Mouse (Mus musculus) hindbrain, embryonic 15.5 days (tissue): ENCODE results near the gene Nsl1. TPM values are rescaled to one million over a fixed set of nuclear protein-coding genes. Genes with fewer than 3 reads are reported as not detected.

ENCODE experiments used
- ATAC-seq: fragments of 200-750 bp; cut with Nextera tagmentation; 2 replicates; pipeline ENCODE4 v1.8.0; 2017; ENCODE audit warnings: low read depth, moderate number of reproducible peaks, moderate TSS enrichment; ENCODE audit not compliant: low FRiP score
- H3K27ac ChIP-seq: fragments of 300-500 bp; sonication (generic); replicated peaks from 2 replicates; pipeline ENCODE4 v1.5.1; 2015; ENCODE audit warnings: mild to moderate bottlenecking, inconsistent platforms
- H3K27me3 ChIP-seq: fragments of 300-500 bp; sonication (generic); 2 replicates; pipeline ENCODE4 v1.6.1; 2015; ENCODE audit warnings: control low read depth, inconsistent platforms
- H3K36me3 ChIP-seq: fragments of 300-500 bp; sonication (generic); 2 replicates; pipeline ENCODE4 v1.6.1; 2015; ENCODE audit warnings: control low read depth, inconsistent platforms
- H3K4me1 ChIP-seq: fragments of 300-500 bp; sonication (generic); replicated peaks from 2 replicates; pipeline ENCODE4 v1.6.1; 2015; ENCODE audit warnings: control low read depth, inconsistent platforms
- H3K4me2 ChIP-seq: fragments of 300-500 bp; sonication (generic); 2 replicates; pipeline ENCODE4 v1.6.1; 2015; ENCODE audit warnings: moderate library complexity, mild to moderate bottlenecking, inconsistent platforms
- H3K4me3 ChIP-seq: fragments of 300-500 bp; sonication (generic); 2 replicates; pipeline ENCODE4 v1.5.1; 2015; ENCODE audit warnings: mild to moderate bottlenecking, inconsistent platforms
- H3K9ac ChIP-seq: fragments of 300-500 bp; sonication (generic); 2 replicates; pipeline ENCODE4 v1.6.1; 2015; ENCODE audit warnings: inconsistent platforms
- H3K9me3 ChIP-seq: fragments of 300-500 bp; sonication (generic); 2 replicates; pipeline ENCODE4 v1.6.1; 2016; ENCODE audit warnings: control low read depth, inconsistent platforms
- WGBS: fragments of 180-500 bp; shearing (Covaris S2); methylation state at CpG from one replicate; pipeline ENCODE4 v1.1.7; 2015; 5-methylcytosine and 5-hydroxymethylcytosine counted together
- polyA plus RNA-seq: library from polyadenylated mRNA; unstranded; fragments of >200 nt; fragmentation: Nextera tagmentation; extraction: Ambion mirVana; gene quantifications from 2 replicates; pipeline ENCODE4 v1.2.1, GENCODE M21; 2015

Gene Nsl1
- polyA plus RNA-seq, 1 experiment from 2014 or later, result 4.9 TPM

DNA sequence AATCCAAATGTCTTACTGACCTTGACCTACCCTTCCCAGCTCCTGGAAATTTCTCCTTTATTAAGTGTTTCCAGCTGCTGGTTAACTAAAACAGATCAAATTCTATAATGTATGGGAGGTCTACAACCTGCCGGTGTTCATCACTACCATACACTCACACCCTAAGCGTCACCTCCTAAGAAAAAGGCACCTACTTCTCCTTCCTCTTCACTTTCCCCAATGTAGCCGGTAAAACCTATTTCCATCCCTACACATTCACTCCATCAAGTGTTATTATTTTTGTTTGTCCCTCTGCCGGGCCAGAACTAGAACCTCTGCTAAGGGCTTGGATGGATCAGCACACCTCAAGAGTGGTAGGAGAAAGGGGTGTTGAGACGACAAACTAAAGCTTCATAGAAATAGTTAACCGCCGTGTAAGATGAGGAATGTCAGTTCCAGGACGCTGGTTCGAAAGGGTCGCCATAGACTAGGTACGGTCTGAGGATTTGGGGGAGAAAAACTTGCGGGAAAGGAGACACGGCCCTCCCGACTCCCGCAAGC, 501 bp upstream of the Nsl1 start:
- peak overlapping the region; percentile 84 for H3K27ac ChIP-seq

GRCm38 (mm10) chr1:191063700-191064099, 888 bp downstream of the Nsl1 start:
- peak overlapping the region; percentile 89 for H3K4me2 ChIP-seq
- peaks cover 18% of the 10 kb centered on the region for H3K4me1 ChIP-seq
- no peak for ATAC-seq
- H3K4me3 ChIP-seq, result peak overlapping the region; percentile 88
- no peaks in the 10 kb centered on the region for H3K27me3 ChIP-seq
- no peak overlapping the region for H3K27ac ChIP-seq
- WGBS, result 70% methylated on average over 9 of the region's 9 CpGs
- no peaks in the 10 kb centered on the region for H3K36me3 ChIP-seq
- H3K9me3 ChIP-seq, result no peaks in the 10 kb centered on the region
- H3K9ac ChIP-seq, result no peak overlapping the region

More for the DNA sequence above, 501 bp upstream of the Nsl1 start:
- Histone ChIP-seq H3K4me3 (peak overlapping the region; percentile 88), H3K36me3 (no peaks in the 10 kb centered on the region), H3K4me2 (peak overlapping the region; percentile 89), H3K4me1 (peaks cover 18% of the 10 kb centered on the region), H3K9ac (peak overlapping the region; percentile 86), H3K9me3 (no peaks in the 10 kb centered on the region), H3K27me3 (no peaks in the 10 kb centered on the region)
- 5% methylated on average over 15 of the region's 15 CpGs for WGBS
- no peak; the same call in 1 of the 2 replicates for ATAC-seq

DNA sequence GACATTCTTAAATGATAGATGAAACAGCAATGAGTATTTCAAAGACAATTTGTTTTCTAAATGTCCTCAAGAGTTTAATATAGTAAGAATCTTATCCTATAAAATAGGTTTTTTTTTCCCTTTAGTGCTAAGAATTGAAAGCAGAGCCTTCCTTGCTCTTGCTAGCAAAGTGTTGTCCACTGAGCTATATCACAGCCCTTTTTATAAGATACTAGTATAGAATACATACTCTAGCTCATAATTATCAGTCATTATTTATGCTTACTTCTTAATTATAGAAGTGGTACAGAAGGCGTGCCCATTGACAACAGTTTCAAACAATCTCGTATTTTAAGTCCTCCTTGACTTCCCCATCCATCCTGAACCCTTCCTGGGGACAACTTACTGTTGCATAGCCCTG, 1.7 kb downstream of the Nsl1 start:
- WGBS, result 89% methylated on average over 2 of the region's 2 CpGs
- Histone ChIP-seq H3K4me3 (no peak overlapping the region), H3K36me3 (no peaks in the 10 kb centered on the region)

DNA sequence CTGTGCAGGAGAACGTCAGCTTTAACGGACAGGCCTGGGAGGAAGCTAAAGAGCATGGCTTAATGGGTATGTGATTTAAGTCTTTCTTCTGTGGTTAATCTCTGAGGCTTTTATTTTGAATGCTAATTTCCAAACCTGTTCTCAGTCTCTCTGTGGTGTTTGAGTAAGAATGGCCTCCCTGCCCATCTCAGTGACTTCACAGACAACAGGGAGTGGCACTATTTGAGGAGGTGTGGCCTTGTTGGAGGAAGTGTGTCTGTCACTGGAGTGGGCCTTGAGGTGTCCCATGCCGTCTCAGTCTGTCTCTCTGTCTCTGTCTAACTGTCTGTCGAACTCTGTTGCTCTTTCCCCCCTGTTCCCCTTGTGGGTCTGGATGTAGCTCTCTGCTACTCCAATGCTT, 2.4 kb downstream of the Nsl1 start:
- no peaks in the 10 kb centered on the region for H3K9me3 ChIP-seq
- peaks cover 18% of the 10 kb centered on the region for H3K4me1 ChIP-seq
- 91% methylated on average over 4 of the region's 4 CpGs for WGBS
- H3K36me3 ChIP-seq, result no peaks in the 10 kb centered on the region
- H3K4me2 ChIP-seq, result no peak overlapping the region
- ATAC-seq, result no peak
- no peaks in the 10 kb centered on the region for H3K27me3 ChIP-seq
- no peak overlapping the region for H3K9ac ChIP-seq
- H3K27ac ChIP-seq, result no peak overlapping the region
- H3K4me3 ChIP-seq, result no peak overlapping the region

More for the DNA sequence above, 1.7 kb downstream of the Nsl1 start:
- ATAC-seq, result no peak
- Histone ChIP-seq H3K27ac (no peak overlapping the region), H3K4me2 (no peak overlapping the region), H3K4me1 (peaks cover 18% of the 10 kb centered on the region), H3K27me3 (no peaks in the 10 kb centered on the region), H3K9ac (no peak overlapping the region), H3K9me3 (no peaks in the 10 kb centered on the region)

DNA sequence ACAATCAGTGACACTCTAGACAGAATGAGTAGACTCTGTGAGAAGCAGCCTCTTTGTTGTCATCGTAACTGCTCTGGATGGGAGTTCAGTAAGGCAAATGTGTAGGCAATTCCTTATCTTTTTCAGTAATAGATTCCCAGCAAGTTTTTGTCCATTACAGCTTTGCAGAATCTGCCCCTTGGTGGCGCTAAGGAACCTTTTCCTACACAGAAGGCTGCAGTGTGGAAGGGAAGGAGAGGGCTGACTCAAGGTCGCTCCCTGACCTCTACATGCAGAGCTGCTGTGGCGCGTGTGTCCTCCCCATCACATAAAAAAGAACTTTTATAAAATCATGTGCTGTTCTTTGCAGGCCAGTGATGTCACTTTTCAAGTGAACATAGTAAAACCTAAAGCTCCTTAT, 5.6 kb downstream of the Nsl1 start:
- H3K27me3 ChIP-seq, result no peaks in the 10 kb centered on the region
- H3K27ac ChIP-seq, result no peak overlapping the region
- 83% methylated on average over 5 of the region's 5 CpGs for WGBS
- H3K9ac ChIP-seq, result no peak overlapping the region
- no peaks in the 10 kb centered on the region for H3K9me3 ChIP-seq
- H3K4me3 ChIP-seq, result no peak overlapping the region
- ATAC-seq, result no peak
- H3K4me2 ChIP-seq, result no peak overlapping the region
- peaks cover 7% of the 10 kb centered on the region for H3K4me1 ChIP-seq
- no peaks in the 10 kb centered on the region for H3K36me3 ChIP-seq

GRCm38 (mm10) chr1:191070259-191070658, 7.4 kb downstream of the Nsl1 start:
- H3K27ac ChIP-seq, result no peak overlapping the region
- 86% methylated on average over 4 of the region's 4 CpGs for WGBS
- H3K9me3 ChIP-seq, result no peaks in the 10 kb centered on the region
- no peak for ATAC-seq
- no peak overlapping the region for H3K4me2 ChIP-seq
- H3K27me3 ChIP-seq, result no peaks in the 10 kb centered on the region
- no peak overlapping the region for H3K9ac ChIP-seq
- H3K4me3 ChIP-seq, result no peak overlapping the region
- H3K36me3 ChIP-seq, result no peaks in the 10 kb centered on the region
- no peaks in the 10 kb centered on the region for H3K4me1 ChIP-seq

- Histone ChIP-seq H3K9me3 (no peaks in the 10 kb centered on the region), H3K36me3 (no peaks in the 10 kb centered on the region), H3K4me2 (no peak overlapping the region), H3K4me1 (no peaks in the 10 kb centered on the region), H3K27ac (no peak overlapping the region), H3K4me3 (no peak overlapping the region), H3K9ac (no peak overlapping the region), H3K27me3 (no peaks in the 10 kb centered on the region)
- no peak for ATAC-seq
- WGBS, result 93% methylated on average over 6 of the region's 6 CpGs
These were observed 8.8 kb downstream of the Nsl1 start for GRCm38 (mm10) chr1:191071613-191072012.

DNA sequence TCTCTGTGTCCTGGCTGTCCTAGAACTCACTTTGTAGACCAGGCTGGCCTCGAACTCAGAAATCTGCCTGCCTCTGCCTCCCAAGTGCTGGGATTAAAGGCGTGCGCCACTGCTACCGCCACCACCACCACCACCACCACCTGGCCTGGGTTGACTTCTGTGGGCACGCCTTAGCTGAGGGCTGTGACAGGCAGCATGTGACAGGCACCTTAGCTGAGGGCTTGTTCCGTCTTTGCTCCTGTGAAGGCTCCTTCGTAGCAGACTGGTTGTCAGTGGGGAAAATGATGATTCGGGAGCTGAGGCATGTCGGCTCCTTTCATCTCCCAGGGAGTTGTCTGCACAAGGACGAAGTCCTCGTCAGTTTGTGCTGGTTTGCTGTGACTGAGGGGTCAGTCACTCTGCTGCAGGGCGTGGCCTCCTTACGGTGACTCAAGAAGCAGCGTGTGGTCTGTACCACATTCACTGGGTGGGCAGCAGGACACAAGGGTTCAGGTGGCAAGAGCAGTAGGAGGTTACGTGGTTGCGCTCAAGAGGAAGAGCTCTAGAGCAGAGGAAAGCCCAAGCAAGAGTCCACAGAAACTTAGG, 9.6 kb downstream of the Nsl1 start:
- H3K36me3 ChIP-seq, result no peaks in the 10 kb centered on the region
- no peak overlapping the region for H3K27ac ChIP-seq
- ATAC-seq, result no peak
- no peak overlapping the region for H3K4me3 ChIP-seq
- no peak overlapping the region for H3K9ac ChIP-seq
- WGBS, result 94% methylated on average over 16 of the region's 16 CpGs
- no peaks in the 10 kb centered on the region for H3K4me1 ChIP-seq
- H3K4me2 ChIP-seq, result no peak overlapping the region
- H3K27me3 ChIP-seq, result no peaks in the 10 kb centered on the region
- no peaks in the 10 kb centered on the region for H3K9me3 ChIP-seq

- H3K4me1 ChIP-seq, result no peaks in the 10 kb centered on the region
- H3K4me2 ChIP-seq, result no peak overlapping the region
- WGBS, result 69% methylated on average over 6 of the region's 6 CpGs
- no peaks in the 10 kb centered on the region for H3K9me3 ChIP-seq
- ATAC-seq, result no peak
- no peak overlapping the region for H3K4me3 ChIP-seq
- H3K9ac ChIP-seq, result no peak overlapping the region
- no peaks in the 10 kb centered on the region for H3K27me3 ChIP-seq
- no peak overlapping the region for H3K27ac ChIP-seq
- no peaks in the 10 kb centered on the region for H3K36me3 ChIP-seq
These were observed 10.2 kb downstream of the Nsl1 start for GRCm38 (mm10) chr1:191073001-191073400.

DNA sequence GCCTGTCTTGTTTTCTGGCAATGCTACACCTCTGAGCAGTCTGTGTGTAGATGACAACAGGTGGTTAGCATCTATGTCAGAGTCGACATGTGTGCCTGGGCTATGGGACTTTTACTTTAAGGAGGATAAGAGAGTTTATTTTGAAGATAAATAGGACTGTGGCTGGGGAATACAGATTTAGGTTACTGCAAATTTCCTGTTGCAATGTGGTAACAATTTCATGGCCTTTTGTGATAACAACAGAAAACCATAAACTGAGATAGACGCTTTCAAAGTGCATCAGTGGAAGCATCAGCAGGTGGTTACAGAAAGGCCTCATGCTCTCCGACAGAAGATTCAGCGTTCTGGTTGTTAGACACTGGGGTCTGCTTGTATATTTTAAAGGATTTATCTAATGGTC, 10.7 kb downstream of the Nsl1 start:
- no peak for ATAC-seq

DNA sequence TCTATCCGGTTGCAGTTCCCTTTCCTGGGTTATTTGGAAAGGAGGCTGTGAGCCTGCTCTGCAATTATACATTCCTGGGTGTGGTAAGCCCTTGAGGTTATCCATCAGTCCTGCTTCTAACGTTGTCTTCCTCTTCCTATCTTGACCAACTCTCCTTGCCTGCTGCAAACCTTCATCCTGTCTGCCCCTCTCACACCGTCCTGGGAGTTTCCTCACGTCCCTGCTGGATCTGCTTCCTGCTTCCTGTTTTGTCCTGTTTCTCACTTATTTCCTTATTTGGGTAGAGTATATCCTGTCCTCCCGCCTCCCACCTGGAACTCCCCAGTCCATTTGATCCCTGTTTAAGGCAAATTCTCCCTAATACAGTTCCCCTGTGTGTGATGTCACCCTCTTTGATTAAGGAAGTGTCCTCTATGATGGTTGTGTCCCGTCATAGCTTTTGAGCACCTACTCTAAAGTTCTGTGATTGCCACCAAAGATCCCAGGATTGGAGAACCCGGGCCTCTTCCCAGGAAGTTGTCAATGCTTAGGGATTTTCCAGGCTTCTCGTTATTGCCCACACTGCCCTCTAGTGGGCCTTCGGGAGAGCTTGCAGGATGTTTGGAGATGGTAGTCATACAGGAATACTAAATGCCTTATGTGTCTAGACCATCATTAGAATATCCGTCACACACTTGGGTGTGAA, 12.5 kb downstream of the Nsl1 start:
- Histone ChIP-seq H3K27ac (no peak overlapping the region), H3K4me3 (no peak overlapping the region), H3K4me1 (no peaks in the 10 kb centered on the region), H3K36me3 (no peaks in the 10 kb centered on the region), H3K9me3 (no peaks in the 10 kb centered on the region), H3K9ac (no peak overlapping the region), H3K27me3 (no peaks in the 10 kb centered on the region), H3K4me2 (no peak overlapping the region)
- ATAC-seq, result no peak; the same call in 1 of the 2 replicates
- 69% methylated on average over 10 of the region's 10 CpGs for WGBS

More for the DNA sequence above, 10.7 kb downstream of the Nsl1 start:
- Histone ChIP-seq H3K4me3 (no peak overlapping the region), H3K9me3 (no peaks in the 10 kb centered on the region), H3K4me1 (no peaks in the 10 kb centered on the region), H3K4me2 (no peak overlapping the region), H3K27ac (no peak overlapping the region), H3K36me3 (no peaks in the 10 kb centered on the region), H3K9ac (no peak overlapping the region), H3K27me3 (no peaks in the 10 kb centered on the region)
- 91% methylated on average over 4 of the region's 4 CpGs for WGBS

DNA sequence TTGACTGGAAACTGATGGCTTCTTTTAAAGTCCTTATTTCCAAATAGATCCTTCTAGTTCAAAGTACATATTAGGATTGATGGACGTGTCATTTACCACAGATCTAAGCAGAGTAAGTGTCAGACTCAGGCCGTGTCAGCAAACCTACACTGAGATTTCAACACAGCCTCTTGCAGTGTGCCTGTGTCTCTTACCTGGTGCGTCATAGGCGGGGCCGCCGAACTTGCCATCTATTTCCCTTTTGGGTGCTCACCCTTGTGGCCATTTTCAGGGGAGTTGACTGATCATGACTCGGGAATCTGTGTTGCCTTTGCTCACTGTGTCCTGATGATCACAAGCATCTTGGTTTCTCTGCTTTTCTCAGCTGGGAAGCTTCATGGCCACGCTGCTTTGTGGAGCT, 20.4 kb downstream of the Nsl1 start:
- Histone ChIP-seq H3K4me2 (no peak overlapping the region), H3K4me3 (no peak overlapping the region), H3K9me3 (no peaks in the 10 kb centered on the region), H3K9ac (no peak overlapping the region), H3K4me1 (no peaks in the 10 kb centered on the region), H3K36me3 (no peaks in the 10 kb centered on the region), H3K27me3 (no peaks in the 10 kb centered on the region), H3K27ac (no peak overlapping the region)
- 92% methylated on average over 8 of the region's 8 CpGs for WGBS
- ATAC-seq, result no peak
